Mouse (Mus musculus): ENCODE data around the gene Pik3r4. TPM values are rescaled to one million over a fixed set of nuclear protein-coding genes. Genes with fewer than 3 reads are reported as not detected.

Gene Pik3r4
- polyA plus RNA-seq, 1 experiment: 11.5 TPM

DNA sequence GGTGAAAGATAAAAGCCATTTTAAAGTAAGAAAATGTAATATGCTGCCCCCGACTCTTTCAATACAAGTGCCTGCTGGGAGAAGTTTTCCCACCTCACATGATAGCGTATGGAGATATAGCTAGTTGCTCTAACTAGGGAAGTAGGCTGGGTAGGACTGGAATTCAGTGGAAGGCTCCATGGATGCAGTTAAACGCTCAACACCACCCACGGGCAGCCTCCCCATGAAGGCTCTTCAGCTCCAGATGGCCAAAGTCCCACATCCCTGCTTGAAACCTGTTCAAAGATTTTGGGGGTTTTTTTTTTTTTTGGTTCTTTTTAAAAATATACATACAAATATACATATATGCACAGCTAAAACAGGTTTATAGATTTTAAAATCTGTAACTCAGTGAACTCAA lies 77.7 kb downstream of the Pik3r4 start:
- H3K27me3 ChIP-seq (ENCODE audit: control insufficient read depth, insufficient read depth, low read length): no peaks in the 10 kb centered on the region
- no peaks in the 10 kb centered on the region for H3K36me3 ChIP-seq (ENCODE audit: control insufficient read depth, insufficient read depth, low read length)
- WGBS: 78% methylated on average over 4 of the region's 4 CpGs
- H3K4me1 ChIP-seq (ENCODE audit: control insufficient read depth, insufficient read depth, insufficient read length, low read length): no peaks in the 10 kb centered on the region
- H3K4me3 ChIP-seq (ENCODE audit: low read depth, low read length): no peak overlapping the region
- no peak overlapping the region for H3K27ac ChIP-seq (ENCODE audit: insufficient read depth, low read depth, low read length)
- TF ChIP-seq CTCF (IDR thresholded peaks at IDR 0.05; ENCODE audit: extremely low read depth, insufficient read length, insufficient replicate concordance, low read depth, low read length) (no peak), POLR2A (IDR thresholded peaks at IDR 0.05; ENCODE audit: low read depth, low read length) (no peak)

DNA sequence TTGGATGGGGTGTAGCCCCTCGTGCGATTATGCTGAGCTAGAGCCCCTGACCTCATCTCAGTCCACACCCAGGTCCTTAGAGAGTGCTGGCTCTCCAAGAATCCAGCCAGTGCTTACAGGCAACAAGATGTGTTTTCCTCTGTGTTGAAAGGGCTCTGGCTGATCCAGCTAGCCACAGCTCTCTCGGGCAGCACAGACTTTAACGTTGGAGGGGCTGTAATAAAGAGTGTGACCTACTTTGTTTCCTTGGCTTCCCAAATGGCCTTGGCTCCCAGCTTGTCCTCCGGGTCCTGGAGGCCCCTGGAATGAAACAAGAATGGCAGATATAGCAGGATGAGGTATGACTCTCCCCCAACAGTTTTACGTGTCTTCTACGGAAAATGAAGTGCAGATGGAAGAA lies 89.2 kb downstream of the Pik3r4 start:
- no peaks in the 10 kb centered on the region for H3K27me3 ChIP-seq (ENCODE audit: control insufficient read depth, insufficient read depth, low read length)
- 64% methylated on average over 7 of the region's 7 CpGs for WGBS
- TF ChIP-seq POLR2A (IDR thresholded peaks at IDR 0.05; ENCODE audit: low read depth, low read length) (no peak), CTCF (IDR thresholded peaks at IDR 0.05; ENCODE audit: extremely low read depth, insufficient read length, insufficient replicate concordance, low read depth, low read length) (no peak)
- no peaks in the 10 kb centered on the region for H3K4me1 ChIP-seq (ENCODE audit: control insufficient read depth, insufficient read depth, insufficient read length, low read length)
- no peak overlapping the region for H3K27ac ChIP-seq (ENCODE audit: insufficient read depth, low read depth, low read length)
- H3K4me3 ChIP-seq (ENCODE audit: low read depth, low read length): no peak overlapping the region
- no peaks in the 10 kb centered on the region for H3K36me3 ChIP-seq (ENCODE audit: control insufficient read depth, insufficient read depth, low read length)

DNA sequence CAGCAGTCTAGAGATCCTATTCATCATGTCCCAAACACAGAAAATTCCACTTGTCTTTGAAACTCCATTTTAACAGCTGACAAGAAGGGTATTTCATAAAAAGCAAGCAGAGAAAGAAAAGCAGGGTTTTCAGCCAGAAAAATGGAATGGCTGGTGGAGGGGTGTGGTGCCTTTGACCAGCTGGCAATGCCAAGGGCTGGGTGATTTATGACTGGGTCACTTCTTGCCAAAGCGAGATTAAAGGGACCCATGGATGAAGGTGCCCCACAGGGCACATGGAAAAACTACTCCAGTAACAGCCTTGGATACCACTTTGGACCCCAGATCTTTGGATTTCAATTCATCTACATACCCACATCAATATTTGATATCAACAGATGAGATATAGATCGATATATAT lies 91.9 kb downstream of the Pik3r4 start:
- Histone ChIP-seq H3K27me3 (ENCODE audit: control insufficient read depth, insufficient read depth, low read length) (no peaks in the 10 kb centered on the region), H3K4me3 (ENCODE audit: low read depth, low read length) (no peak overlapping the region), H3K36me3 (ENCODE audit: control insufficient read depth, insufficient read depth, low read length) (no peaks in the 10 kb centered on the region), H3K27ac (ENCODE audit: insufficient read depth, low read depth, low read length) (no peak overlapping the region), H3K4me1 (ENCODE audit: control insufficient read depth, insufficient read depth, insufficient read length, low read length) (no peaks in the 10 kb centered on the region)
- TF ChIP-seq POLR2A (IDR thresholded peaks at IDR 0.05; ENCODE audit: low read depth, low read length) (no peak), CTCF (IDR thresholded peaks at IDR 0.05; ENCODE audit: extremely low read depth, insufficient read length, insufficient replicate concordance, low read depth, low read length) (no peak)
- WGBS: 59% methylated on average over 2 of the region's 2 CpGs

DNA sequence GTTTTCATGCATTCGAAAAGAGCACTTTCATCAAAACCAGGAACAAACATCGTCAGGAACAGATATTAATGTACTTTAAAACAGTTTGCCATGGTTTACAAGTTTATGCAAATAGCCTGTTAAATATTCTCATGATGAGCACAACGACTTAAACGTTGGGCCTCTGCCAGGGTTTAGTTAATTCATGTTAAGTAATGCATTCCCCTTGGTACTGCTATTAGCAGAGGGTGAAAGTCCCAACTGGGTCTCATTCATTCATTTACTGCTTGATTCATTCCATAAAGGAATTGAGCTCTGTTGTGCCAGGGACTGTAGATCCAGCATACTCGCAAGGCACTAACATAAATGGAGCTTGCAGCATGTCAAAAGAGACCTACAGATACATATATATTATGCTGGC lies 92.4 kb downstream of the Pik3r4 start:
- no peaks in the 10 kb centered on the region for H3K36me3 ChIP-seq (ENCODE audit: control insufficient read depth, insufficient read depth, low read length)
- H3K27ac ChIP-seq (ENCODE audit: insufficient read depth, low read depth, low read length): no peak overlapping the region
- 75% methylated on average over 5 of the region's 5 CpGs for WGBS
- no peak overlapping the region for H3K4me3 ChIP-seq (ENCODE audit: low read depth, low read length)
- no peak for TF ChIP-seq CTCF (IDR thresholded peaks at IDR 0.05; ENCODE audit: extremely low read depth, insufficient read length, insufficient replicate concordance, low read depth, low read length)
- no peak for TF ChIP-seq POLR2A (IDR thresholded peaks at IDR 0.05; ENCODE audit: low read depth, low read length)
- H3K27me3 ChIP-seq (ENCODE audit: control insufficient read depth, insufficient read depth, low read length): no peaks in the 10 kb centered on the region
- H3K4me1 ChIP-seq (ENCODE audit: control insufficient read depth, insufficient read depth, insufficient read length, low read length): no peaks in the 10 kb centered on the region

Other genes starting within 250 kb of the Pik3r4 start
- gene Aste1, start 247.6 kb upstream of the Pik3r4 start, polyA plus RNA-seq (2012; rRNA removed): 2.3 and 4.6 TPM in 2 replicates
- gene Nek11, start 247.5 kb upstream of the Pik3r4 start, polyA plus RNA-seq (2012; rRNA removed): not detected in 2 replicates
- gene Atp2c1, start 115.7 kb upstream of the Pik3r4 start, polyA plus RNA-seq (2012; rRNA removed): 22.5 and 34.1 TPM in 2 replicates
- 0.03 TPM in 1 of 2 replicates, not detected in the other for gene Col6a6, start 185.2 kb downstream of the Pik3r4 start, polyA plus RNA-seq (2012; rRNA removed)